8 mouse cellular contexts compared by ENCODE assay signal in genomic region chr4:154963901-154964580, GRCm38 (mm10). TPM values are rescaled to one million over a fixed set of nuclear protein-coding genes. Genes with fewer than 3 reads are reported as not detected.
DNase-seq lines count a peak whose midpoint lies in the region; ATAC-seq and TF ChIP-seq lines count a peak whose summit lies in the region.

TSS of gene Pank4 (plus strand) at chr4:154964123.

- peaks cover 46% of the 10 kb centered on the region for H3K79me2 ChIP-seq in CH12.LX (replicated peaks; ENCODE audit: control insufficient read depth, extremely low read depth, insufficient read depth, poor library complexity, severe bottlenecking)

- peak within 1 kb of the TSS; percentile 63 to 94 (median 84) for H3K4me3 ChIP-seq in CH12.LX (replicated peaks in 1 of 3; ENCODE audit: low read depth in 2 of 3, low read length in 2 of 3, poor library complexity in 1 of 3)
- H3K4me3 ChIP-seq in forebrain, embryonic 12.5 days (replicated peaks) = peak within 1 kb of the TSS; percentile 77
- H3K4me3 ChIP-seq in heart, embryonic 16.5 days (ENCODE audit: low read length) = peak within 1 kb of the TSS; percentile 82
- H3K4me3 ChIP-seq in liver, embryonic 14.5 days (ENCODE audit: insufficient read depth in 1 of 2, low read depth in 2 of 2, low read length in 2 of 2) = peak within 1 kb of the TSS; percentile 92 to 93
- H3K4me3 ChIP-seq in stomach, embryonic 15.5 days (replicated peaks) = peak within 1 kb of the TSS; percentile 63

- H3K9ac ChIP-seq in CH12.LX (ENCODE audit: insufficient read depth, low read depth) = peak within 1 kb of the TSS; percentile 65
- peak within 1 kb of the TSS; percentile 98 for H3K9ac ChIP-seq in forebrain, embryonic 12.5 days
- peak within 1 kb of the TSS; percentile 88 for H3K9ac ChIP-seq in heart, embryonic 16.5 days (ENCODE audit: low read length)
- H3K9ac ChIP-seq in liver, embryonic 14.5 days (replicated peaks) = peak within 1 kb of the TSS; percentile 97
- peak within 1 kb of the TSS; percentile 59 for H3K9ac ChIP-seq in stomach, embryonic 15.5 days

- H3K36me3 ChIP-seq in CH12.LX (replicated peaks in 1 of 2; ENCODE audit: control insufficient read depth in 1 of 2, insufficient read depth in 1 of 2, low read length in 1 of 2) = peaks cover 6 to 33% of the 10 kb centered on the region in 2 experiments
- H3K36me3 ChIP-seq in forebrain, embryonic 12.5 days (replicated peaks) = peaks cover 19% of the 10 kb centered on the region
- H3K36me3 ChIP-seq in heart, embryonic 16.5 days (ENCODE audit: control insufficient read depth, insufficient read depth) = 0 out of 2 replicates have a peak, but pooled peaks cover 2% of the 10 kb centered on the region
- H3K36me3 ChIP-seq in liver, embryonic 14.5 days (replicated peaks; ENCODE audit: control insufficient read depth, insufficient read depth, low read depth) = peaks cover 25% of the 10 kb centered on the region
- peaks cover 7% of the 10 kb centered on the region; the same call in 1 of the 2 replicates for H3K36me3 ChIP-seq in stomach, embryonic 15.5 days

- peak; percentile 86 for ATAC-seq in forebrain, embryonic 12.5 days (ENCODE audit: low FRiP score)
- peak; percentile 93 for ATAC-seq in heart, embryonic 16.5 days (replicated peaks; ENCODE audit: extremely low read depth, insufficient read depth, low FRiP score)
- ATAC-seq in liver, embryonic 14.5 days (ENCODE audit: insufficient read depth) = peak; percentile 84
- ATAC-seq in stomach, embryonic 15.5 days (ENCODE audit: insufficient read depth, low FRiP score, low read depth) = peak; percentile 92

- no peak for TF ChIP-seq CTCF in CH12.LX (conservative IDR thresholded peaks at IDR 0.05 in 1 of 2, IDR thresholded peaks at IDR 0.05 in 1 of 2; ENCODE audit: low read depth in 2 of 2, low read length in 2 of 2)
- no peak for TF ChIP-seq CTCF in liver, embryonic 14.5 days (IDR thresholded peaks at IDR 0.05; ENCODE audit: low read depth)

- WGBS in forebrain, embryonic 12.5 days = under 1% methylated on average over 61 of the region's 66 CpGs
- under 1% methylated on average over 66 of the region's 66 CpGs for WGBS in heart, embryonic 16.5 days
- under 1% methylated on average over 66 of the region's 66 CpGs for WGBS in liver, embryonic 14.5 days (ENCODE audit: insufficient replicate concordance)
- under 1% methylated on average over 60 of the region's 66 CpGs for WGBS in stomach, embryonic 15.5 days

- peak within 1 kb of the TSS; percentile 49 for H3K27ac ChIP-seq in CH12.LX (ENCODE audit: insufficient read depth, low read depth)
- peak within 1 kb of the TSS; percentile 99 for H3K27ac ChIP-seq in forebrain, embryonic 12.5 days
- peak within 1 kb of the TSS; percentile 85 for H3K27ac ChIP-seq in heart, embryonic 16.5 days (ENCODE audit: low read length)
- H3K27ac ChIP-seq in liver, embryonic 14.5 days = peak within 1 kb of the TSS; percentile 89
- H3K27ac ChIP-seq in stomach, embryonic 15.5 days = peak within 1 kb of the TSS; percentile 79

- no peaks in the 10 kb centered on the region for H3K9me3 ChIP-seq in CH12.LX (replicated peaks; ENCODE audit: low read length)
- no peaks in the 10 kb centered on the region for H3K9me3 ChIP-seq in forebrain, embryonic 12.5 days
- no peaks in the 10 kb centered on the region for H3K9me3 ChIP-seq in heart, embryonic 16.5 days (replicated peaks; ENCODE audit: control insufficient read depth, low read length)
- H3K9me3 ChIP-seq in liver, embryonic 14.5 days (ENCODE audit: control insufficient read depth, low read length) = no peaks in the 10 kb centered on the region
- no peaks in the 10 kb centered on the region for H3K9me3 ChIP-seq in stomach, embryonic 15.5 days

- peak; percentile 92 for TF ChIP-seq POLR2A in CH12.LX (IDR thresholded peaks at IDR 0.05; ENCODE audit: low read depth, low read length)

- TF ChIP-seq EP300 in CH12.LX (IDR thresholded peaks at IDR 0.05; ENCODE audit: low read length) = no peak
- TF ChIP-seq EP300 in liver, embryonic 14.5 days (IDR thresholded peaks at IDR 0.05; ENCODE audit: low read depth) = no peak; the same call in 1 of the 2 replicates

- TF ChIP-seq RAD21 in CH12.LX (IDR thresholded peaks at IDR 0.05; ENCODE audit: low read depth, low read length) = no peak

- peak; percentile 91 for DNase-seq in CH12.LX (ENCODE audit: extremely low read depth)
- DNase-seq in c-Kit-positive CD71-positive TER-119-negative erythroid progenitor cells, embryonic 14.5 days (ENCODE audit: low read depth) = peak; percentile 89
- DNase-seq in kidney, postnatal 36 days = peak; percentile 96 to 97
- DNase-seq in liver, embryonic 14.5 days (ENCODE audit: low read depth in 3 of 3, low spot score in 3 of 3) = peak; percentile 81 to 87 (median 86)
- DNase-seq in neural tube, embryonic 10.5 days (ENCODE audit: extremely low spot score, low spot score) = peak; percentile 93

- in situ Hi-C loops in CH12.LX (cut with MboI; ENCODE audit: low pct_ligation_motif_present, low pct_unique_long_range_greater_than_20kb, low sequenced_read_pairs) = loop anchor here (25.0 kb wide), 1 partner anchor 273 kb away; the partner anchor contains the start of gene Faap20

- dilution Hi-C loops in CH12.LX (cut with MboI; ENCODE audit: extremely low pct_ligation_motif_present, extremely low pct_unique_long_range_greater_than_20kb, low sequenced_read_pairs) = no loop called here

- H3K4me1 ChIP-seq in CH12.LX (ENCODE audit: control insufficient read depth in 1 of 2, insufficient read depth in 2 of 2) = peaks cover 24 to 63% of the 10 kb centered on the region in 2 experiments
- peaks cover 64% of the 10 kb centered on the region for H3K4me1 ChIP-seq in forebrain, embryonic 12.5 days
- peaks cover 48% of the 10 kb centered on the region for H3K4me1 ChIP-seq in heart, embryonic 16.5 days (ENCODE audit: control insufficient read depth, insufficient read depth, low read length)
- H3K4me1 ChIP-seq in liver, embryonic 14.5 days (replicated peaks; ENCODE audit: control insufficient read depth in 2 of 2, insufficient read depth in 2 of 2, low read length in 1 of 2) = peaks cover 11 to 18% of the 10 kb centered on the region in 2 experiments
- H3K4me1 ChIP-seq in stomach, embryonic 15.5 days = peaks cover 39% of the 10 kb centered on the region

- H3K4me2 ChIP-seq in CH12.LX (ENCODE audit: insufficient read depth, low read depth, poor library complexity, severe bottlenecking) = peak within 1 kb of the TSS; percentile 79
- H3K4me2 ChIP-seq in forebrain, embryonic 12.5 days = peak within 1 kb of the TSS; percentile 81
- peak within 1 kb of the TSS; percentile 85 for H3K4me2 ChIP-seq in heart, embryonic 16.5 days (ENCODE audit: low read depth, low read length)
- peak within 1 kb of the TSS; percentile 96 for H3K4me2 ChIP-seq in liver, embryonic 14.5 days (ENCODE audit: low read depth)
- peak within 1 kb of the TSS; percentile 60 for H3K4me2 ChIP-seq in stomach, embryonic 15.5 days

- H3K27me3 ChIP-seq in CH12.LX (replicated peaks) = peaks cover 40% of the 10 kb centered on the region
- H3K27me3 ChIP-seq in forebrain, embryonic 12.5 days = peaks cover 19% of the 10 kb centered on the region
- peaks cover 39% of the 10 kb centered on the region for H3K27me3 ChIP-seq in heart, embryonic 16.5 days (ENCODE audit: control insufficient read depth, insufficient read depth, low read length)
- peaks cover 44% of the 10 kb centered on the region for H3K27me3 ChIP-seq in liver, embryonic 14.5 days (ENCODE audit: control insufficient read depth, insufficient read depth, low read length)
- H3K27me3 ChIP-seq in stomach, embryonic 15.5 days (replicated peaks) = peaks cover 43% of the 10 kb centered on the region

TF ChIP-seq in CH12.LX, 34 proteins besides CTCF, POLR2A, EP300 and RAD21 (continues in another document):
- peak; percentile 79 for TF ChIP-seq HCFC1 (IDR thresholded peaks at IDR 0.05; ENCODE audit: low read depth, low read length)
- no peak for TF ChIP-seq MAZ (IDR thresholded peaks at IDR 0.05; ENCODE audit: low read depth, low read length)
- no peak for TF ChIP-seq MYC (IDR thresholded peaks at IDR 0.05; ENCODE audit: low read depth, low read length)
- no peak for TF ChIP-seq USF1 (IDR thresholded peaks at IDR 0.05; ENCODE audit: low read depth, low read length)
- TF ChIP-seq JUND (conservative IDR thresholded peaks at IDR 0.05; ENCODE audit: low read depth, low read length) = no peak
- peak; percentile 78 for TF ChIP-seq TBP (conservative IDR thresholded peaks at IDR 0.05; ENCODE audit: low read depth, low read length)
- no peak for TF ChIP-seq ETS1 (conservative IDR thresholded peaks at IDR 0.05; ENCODE audit: low read depth, low read length)
- peak; percentile 96 for TF ChIP-seq TCF12 (IDR thresholded peaks at IDR 0.05; ENCODE audit: low read depth, low read length)
- TF ChIP-seq NELFE (IDR thresholded peaks at IDR 0.05; ENCODE audit: low read depth, low read length) = peak; percentile 89
- TF ChIP-seq MAX (IDR thresholded peaks at IDR 0.05; ENCODE audit: low read length) = no peak
- peak; percentile 64; the same call in 1 of the 2 replicates for TF ChIP-seq UBTF (IDR thresholded peaks at IDR 0.05; ENCODE audit: low read depth, low read length)
- TF ChIP-seq POLR2AphosphoS2 (IDR thresholded peaks at IDR 0.05; ENCODE audit: low read depth, low read length) = 0 out of 2 replicates have a peak, but pooled peaks have one; percentile 65
- peak; percentile 77 for TF ChIP-seq MXI1 (IDR thresholded peaks at IDR 0.05; ENCODE audit: low read depth, low read length)
- TF ChIP-seq MEF2A (IDR thresholded peaks at IDR 0.05; ENCODE audit: borderline replicate concordance, low read depth, low read length) = peak; percentile 26; the same call in 1 of the 2 replicates
- no peak for TF ChIP-seq USF2 (conservative IDR thresholded peaks at IDR 0.05; ENCODE audit: low read depth, low read length)
- peak; percentile 56; the same call in 1 of the 2 replicates for TF ChIP-seq NRF1 (IDR thresholded peaks at IDR 0.05; ENCODE audit: low read depth, low read length)
- TF ChIP-seq ELF1 (IDR thresholded peaks at IDR 0.05; ENCODE audit: low read depth, low read length) = 0 out of 2 replicates have a peak, but pooled peaks have one; percentile 14
- TF ChIP-seq GABPA (IDR thresholded peaks at IDR 0.05; ENCODE audit: insufficient replicate concordance, low read depth, low read length) = no peak
- TF ChIP-seq E2F4 (IDR thresholded peaks at IDR 0.05; ENCODE audit: insufficient replicate concordance, low read depth, low read length) = no peak

RNA-seq across cellular contexts. Expression of gene Pank4, which starts in this region (rescaled TPM):
- total RNA-seq in CH12.LX (2012; rRNA removed) = 30.6 and 34.7 TPM in 2 replicates
- total RNA-seq in CH12.LX (2014; rRNA removed) = 27.6 and 28.1 TPM in 2 replicates
- polyA plus RNA-seq in CH12.LX (2012; ENCODE audit: insufficient read length, low read depth) = 22.4 and 23.2 TPM in 2 replicates
- 46.7 and 51.8 TPM in 2 replicates for polyA plus RNA-seq in forebrain, embryonic 12.5 days (2016; fragmentation: Nextera tagmentation; extraction: Ambion mirVana)
- 44.2 and 47.2 TPM in 2 replicates for polyA plus RNA-seq in heart, embryonic 16.5 days (2015; fragmentation: Nextera tagmentation; extraction: Ambion mirVana)
- 27.9 and 32.5 TPM in 2 replicates for polyA plus RNA-seq in liver, embryonic 14.5 days (2012; rRNA removed)
- polyA plus RNA-seq in liver, embryonic 14.5 days (2014; fragmentation: Nextera tagmentation; extraction: Ambion mirVana) = 19.5 and 21.6 TPM in 2 replicates
- polyA plus RNA-seq in stomach, embryonic 15.5 days (2015; fragmentation: Nextera tagmentation; extraction: Ambion mirVana) = 37.6 and 37.7 TPM in 2 replicates

Comparison
In these comparisons a context has a peak if more than half of its experiments do, and no peak if none do; other contexts are left out.
1. Peak in every context shown above with its lines: DNase-seq, ATAC-seq, H3K4me3 ChIP-seq and H3K27ac ChIP-seq.
2. H3K27ac ChIP-seq: peak in every context shown above with its lines; median percentile 99 in forebrain, embryonic 12.5 days; 89 in liver, embryonic 14.5 days; 85 in heart, embryonic 16.5 days; 79 in stomach, embryonic 15.5 days; 49 in CH12.LX.